Mouse (Mus musculus) lung, postnatal 25 days (tissue): ENCODE measurements around the gene Atp2c2.

ENCODE experiments used
- DNase-seq: peaks from one replicate; pipeline ENCODE4 v3.0.0; 2022; ENCODE audit warnings: low spot score

Atp2c2 gene

DNA sequence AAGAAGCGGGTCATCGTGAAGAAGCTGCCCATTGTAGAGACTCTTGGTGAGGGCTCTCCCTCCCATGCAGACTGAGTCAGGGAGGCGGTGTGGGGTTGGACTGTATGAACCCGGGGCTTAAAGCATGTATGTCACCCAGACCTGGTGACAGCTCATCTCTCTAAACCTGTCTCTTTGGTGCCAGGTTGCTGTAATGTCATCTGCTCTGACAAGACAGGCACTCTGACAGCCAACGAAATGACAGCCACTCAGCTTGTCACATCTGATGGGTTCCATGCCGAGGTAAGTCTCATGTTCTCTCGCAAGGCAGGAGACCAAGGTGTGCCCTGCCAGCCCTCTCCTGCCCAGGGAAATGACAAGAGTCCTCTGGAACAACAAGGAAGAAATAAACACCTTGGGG is 42.6 kb downstream of the Atp2c2 start:
- DNase-seq: no peak

DNA sequence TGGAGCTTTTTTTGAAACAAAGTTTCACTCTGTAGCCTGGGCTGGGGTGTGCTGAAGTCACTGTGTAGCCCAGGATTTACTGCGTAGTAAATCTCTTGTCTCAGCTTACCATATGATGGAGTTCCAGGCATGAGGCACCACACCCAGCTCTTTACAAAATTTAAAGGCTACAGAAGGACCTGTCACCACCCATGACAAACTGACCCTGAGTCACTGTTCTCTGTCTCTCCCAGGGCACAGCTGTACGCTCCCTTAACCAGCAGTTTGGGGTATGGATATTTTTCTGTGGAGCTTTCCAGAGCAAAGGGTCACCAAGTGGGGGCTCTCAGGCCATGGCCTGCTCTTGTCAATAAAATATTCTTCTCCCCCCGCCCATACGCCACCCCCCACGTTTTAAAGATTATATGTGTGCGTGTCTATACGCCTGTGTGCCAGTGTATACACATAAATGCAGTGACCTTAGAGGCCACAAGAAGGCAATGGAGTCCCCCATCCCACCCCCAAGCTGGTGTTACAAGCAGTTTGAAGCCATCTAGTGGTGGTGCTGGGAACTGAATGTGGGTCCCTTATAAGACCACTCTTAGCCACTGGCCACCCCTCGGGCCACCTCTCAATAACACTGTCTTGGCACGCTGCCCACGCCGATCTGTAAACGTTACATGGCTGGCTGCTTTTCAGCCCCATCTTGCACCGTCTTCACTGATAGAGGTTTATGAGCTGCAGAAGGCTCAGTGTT is 43.6 kb downstream of the Atp2c2 start:
- DNase-seq: peak; percentile 63

DNA sequence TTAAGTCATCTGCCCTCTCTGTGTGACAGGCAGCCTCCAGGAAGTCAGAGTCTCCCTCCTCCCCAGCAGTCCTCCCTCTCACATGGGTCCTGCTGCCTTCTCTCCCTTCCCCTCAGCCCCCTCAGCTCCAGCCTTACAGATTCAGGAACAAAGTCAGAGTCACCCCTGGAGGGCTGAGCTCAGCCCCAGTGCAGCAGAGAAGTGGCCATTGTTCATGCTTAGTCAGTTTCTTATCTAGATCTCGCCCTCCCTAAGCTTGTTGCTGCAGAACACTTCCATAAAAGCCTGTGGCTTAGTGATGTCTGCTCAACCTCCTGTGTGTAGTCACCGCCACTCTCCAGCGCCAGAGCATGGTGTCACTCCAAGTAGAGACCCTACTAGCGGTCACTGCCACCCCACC is 44.8 kb downstream of the Atp2c2 start:
- DNase-seq: no peak

DNA sequence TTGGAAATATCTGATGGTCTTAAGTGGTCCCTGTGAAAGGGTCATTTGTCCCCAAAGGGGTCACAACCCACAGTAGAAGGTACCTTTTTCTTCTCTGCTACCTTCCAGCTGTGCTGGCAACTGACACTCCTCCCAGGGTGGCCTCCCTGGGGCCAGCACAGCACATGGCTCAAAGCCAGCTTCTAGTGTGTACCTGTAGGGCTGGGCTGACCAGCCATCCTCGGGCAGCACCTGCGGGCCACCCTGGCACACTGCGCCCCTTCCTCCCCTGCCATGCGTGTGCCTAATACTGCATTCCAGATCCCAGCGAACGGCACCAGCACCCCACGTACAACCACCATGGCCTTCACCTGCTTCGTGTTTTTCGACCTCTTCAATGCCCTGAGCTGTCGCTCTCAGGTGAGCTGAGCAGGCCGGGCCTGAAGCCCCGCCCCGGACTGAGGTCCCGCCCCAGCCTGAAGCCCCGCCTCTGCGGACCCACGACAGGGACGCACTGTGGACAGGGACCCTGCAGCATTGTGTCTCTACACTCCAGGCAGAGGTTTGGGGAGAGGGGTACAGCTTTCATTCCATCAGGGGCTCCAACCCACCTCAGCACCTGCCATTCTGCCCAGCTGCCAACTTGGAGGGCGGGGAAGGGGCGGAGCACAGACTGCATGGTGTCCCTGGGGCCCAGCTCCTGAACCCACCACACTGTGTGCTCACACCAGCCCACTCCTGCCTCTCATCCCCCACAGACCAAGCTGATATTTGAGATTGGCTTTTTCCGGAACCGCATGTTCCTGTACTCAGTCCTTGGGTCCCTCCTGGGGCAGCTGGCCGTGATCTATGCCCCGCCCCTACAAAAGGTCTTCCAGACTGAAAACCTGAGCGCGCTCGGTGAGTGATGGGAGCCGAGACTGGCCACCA is 55.7 kb downstream of the Atp2c2 start:
- no peak for DNase-seq

DNA sequence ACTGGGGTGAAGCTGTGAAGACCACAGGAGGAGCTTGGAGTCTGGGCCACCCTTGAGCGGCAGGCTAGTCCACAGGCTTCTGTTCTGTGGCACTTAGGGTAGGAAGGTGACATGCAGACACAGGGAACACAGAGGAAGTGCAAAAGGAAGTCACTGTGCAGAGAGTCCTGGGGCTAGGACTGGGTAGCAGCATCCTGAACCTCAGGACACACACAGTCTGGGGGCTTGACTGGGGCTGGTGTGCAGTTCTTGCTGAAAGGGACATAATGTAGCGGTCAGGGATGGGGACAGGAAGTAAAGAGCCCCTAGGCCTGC is 56.3 kb downstream of the Atp2c2 start:
- DNase-seq: no peak

DNA sequence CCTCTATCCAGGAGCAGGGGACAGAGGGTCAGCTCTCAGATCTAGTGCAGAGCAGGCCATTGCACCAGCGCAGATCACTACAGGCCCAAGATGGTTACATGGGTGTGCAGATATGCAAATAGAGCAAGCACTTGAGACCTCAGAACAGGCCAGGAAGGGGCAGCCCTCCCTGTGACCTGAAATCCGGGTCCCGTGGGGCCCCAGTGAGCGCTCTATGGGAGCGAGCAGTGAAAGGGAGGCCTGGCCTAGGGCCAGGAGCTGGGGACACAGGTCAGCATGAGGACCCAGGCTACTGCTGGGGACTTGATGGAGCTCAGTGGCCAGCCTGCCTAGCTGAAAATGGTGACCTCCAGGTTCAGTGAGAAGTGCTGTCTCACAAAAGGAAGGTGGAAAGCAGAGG is 56.7 kb downstream of the Atp2c2 start:
- no peak for DNase-seq

DNA sequence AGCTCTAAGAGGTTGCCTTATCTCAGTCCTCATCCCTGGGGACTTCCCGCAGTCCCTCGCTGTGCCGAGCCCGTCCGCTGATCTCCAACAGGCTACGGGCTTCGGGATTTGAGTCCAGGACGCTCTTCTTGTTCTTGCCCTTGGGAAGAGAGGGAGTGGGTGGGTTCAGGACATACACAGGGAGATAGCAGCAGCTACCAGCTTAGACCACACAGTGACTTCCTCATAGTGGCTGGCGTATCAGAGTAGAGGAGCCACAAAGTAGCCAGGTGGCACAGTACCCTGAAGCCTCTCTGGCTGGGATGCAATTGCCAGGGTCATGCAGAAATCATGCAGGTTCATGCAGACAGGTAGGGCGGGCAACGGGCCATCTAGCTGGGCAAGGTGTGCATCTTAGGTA is 61.9 kb downstream of the Atp2c2 start:
- DNase-seq: no peak

DNA sequence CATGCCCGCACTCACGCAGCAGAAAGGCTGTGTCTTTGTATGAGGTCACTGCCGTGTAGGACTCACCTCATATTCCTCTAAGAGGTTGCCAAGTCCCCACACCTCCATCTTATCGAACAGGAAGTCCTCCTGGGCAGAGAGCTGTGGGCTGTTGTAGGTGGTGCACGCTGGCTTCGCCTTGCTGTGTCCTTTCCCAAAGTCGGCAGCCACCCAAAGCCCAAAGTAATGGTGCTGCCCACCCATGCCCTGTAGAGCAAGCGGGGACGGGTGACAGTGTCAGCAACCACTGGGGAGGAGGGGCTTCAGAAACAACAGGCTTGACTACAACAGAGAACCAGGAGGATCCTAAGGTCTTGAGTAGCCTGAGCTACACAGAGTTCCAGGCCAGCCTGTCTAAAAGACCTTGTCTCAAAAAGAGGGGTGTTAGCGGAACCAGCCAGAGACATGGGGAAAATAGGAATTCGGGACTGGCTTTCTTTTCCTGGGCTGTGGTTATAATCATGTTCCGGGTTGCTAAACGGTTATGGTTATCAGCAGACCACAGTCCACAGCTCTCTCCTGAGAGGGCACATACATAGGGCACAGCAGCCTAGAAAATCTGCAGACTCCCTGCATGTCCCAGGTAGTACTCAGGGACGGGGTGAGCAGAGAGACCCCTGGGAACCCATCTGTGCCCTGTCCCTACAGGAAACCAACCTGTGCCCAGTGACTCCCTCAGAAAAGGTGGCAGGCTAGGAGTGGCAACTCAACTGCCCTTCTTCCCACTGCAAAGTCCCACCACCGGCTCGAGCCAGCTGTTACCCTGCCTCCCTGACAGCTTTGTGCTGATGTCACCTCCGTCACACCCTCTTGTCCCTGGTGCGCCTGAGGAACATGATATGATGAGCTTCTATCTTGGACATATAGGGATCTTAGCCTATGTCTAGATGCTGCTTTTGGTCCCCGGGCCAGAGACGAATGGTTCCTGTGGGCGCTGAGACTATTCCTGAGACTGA is 62.7 kb downstream of the Atp2c2 start:
- DNase-seq: no peak

DNA sequence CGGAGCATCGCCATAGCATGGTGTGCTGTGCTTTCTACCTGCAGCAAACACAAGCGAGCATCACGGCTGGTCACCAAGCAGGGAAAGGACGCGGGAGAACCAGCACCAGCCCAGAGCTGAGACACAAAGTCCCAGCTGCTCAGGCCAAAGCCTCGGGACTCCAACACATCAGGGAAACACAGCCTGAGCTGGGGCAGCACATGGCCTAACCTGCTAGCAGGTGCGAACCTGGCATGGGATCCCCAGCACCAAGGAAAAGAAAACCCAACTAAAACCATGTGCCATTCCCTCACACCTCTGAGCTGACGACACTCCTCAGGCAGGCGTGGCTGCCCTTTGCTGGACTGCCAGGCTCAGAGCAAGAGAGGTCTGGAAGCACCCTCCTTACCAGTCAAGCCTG is 65.5 kb downstream of the Atp2c2 start:
- no peak for DNase-seq

DNA sequence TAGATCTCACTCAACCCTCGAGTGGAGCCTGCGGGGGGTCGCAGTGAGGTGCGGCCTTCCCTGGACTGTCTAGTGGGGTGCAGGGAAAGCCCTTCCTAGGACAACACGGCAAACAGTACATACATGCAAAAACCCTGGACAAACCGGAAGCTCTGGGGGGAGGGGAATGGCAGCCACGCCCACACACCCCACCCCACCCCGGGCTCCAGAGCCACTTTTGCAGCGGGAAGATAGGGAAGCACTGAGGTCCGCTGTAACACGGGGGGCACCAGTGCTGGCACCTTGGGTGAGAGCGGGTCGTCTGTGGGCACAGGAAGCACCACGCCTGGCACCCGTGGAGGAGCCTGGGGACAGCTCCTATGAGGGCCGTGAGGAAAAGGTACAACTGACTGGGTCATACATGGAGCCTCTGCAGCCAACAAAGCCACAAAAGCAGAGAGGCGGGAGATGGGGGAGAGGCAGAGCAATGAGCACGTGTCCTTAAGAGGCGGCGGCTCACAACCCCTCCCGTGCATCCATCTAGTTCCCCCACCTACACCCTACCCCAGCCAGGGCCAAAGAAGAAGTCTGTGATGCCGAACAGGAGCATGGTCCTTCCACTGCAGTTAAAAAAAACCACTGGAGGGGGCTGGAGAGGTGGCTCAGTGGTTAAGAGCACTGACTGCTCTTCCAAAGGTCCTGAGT is 66.1 kb downstream of the Atp2c2 start:
- DNase-seq: no peak

DNA sequence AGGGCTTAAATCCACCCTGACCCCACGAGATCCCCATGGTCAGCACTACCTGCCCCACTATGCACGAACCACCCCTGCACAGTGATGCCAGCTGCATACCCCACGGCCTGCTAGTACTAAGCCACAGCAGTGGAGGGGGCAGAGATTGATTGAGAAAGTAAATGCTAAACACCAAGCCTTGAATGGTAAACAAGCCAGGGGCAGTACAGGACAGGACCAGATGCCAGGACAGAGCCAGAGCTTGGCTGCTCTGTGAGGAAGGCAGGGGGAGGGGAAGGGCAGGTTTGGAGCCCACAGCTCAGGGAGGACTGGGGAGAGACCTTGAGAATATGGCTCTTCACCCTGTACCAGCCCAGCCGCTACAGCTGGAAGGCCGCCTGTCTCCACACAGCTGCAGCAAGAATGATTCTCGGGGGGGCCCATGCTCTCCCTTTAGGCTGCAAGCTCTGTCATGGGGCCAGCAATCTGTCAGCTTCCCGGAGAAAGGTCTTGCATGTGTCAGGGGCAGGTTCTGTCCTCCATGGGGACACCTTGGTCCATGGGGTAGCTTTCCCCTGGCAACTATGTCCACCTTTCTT is 76.9 kb downstream of the Atp2c2 start:
- no peak for DNase-seq

DNA sequence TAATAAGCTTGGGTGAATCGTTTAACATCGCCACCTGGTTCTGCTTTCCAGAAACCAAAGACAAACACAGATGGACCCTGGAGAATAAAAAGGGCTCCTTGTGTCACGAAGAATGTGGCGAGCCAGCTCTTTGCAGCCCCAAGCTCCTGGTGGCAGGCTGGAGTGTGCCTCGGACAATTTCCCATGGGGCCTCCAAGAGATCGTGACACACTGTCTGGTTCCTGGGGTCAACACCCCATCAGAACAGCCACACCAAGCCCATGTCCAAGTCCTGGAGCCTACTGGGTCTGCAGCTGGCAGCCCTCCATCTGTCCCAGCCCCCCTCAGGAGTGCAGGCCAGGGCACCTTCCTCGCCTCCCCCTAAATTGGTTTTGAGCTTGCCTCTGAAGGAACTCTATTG is 78.0 kb downstream of the Atp2c2 start:
- peak; percentile 22 for DNase-seq

DNA sequence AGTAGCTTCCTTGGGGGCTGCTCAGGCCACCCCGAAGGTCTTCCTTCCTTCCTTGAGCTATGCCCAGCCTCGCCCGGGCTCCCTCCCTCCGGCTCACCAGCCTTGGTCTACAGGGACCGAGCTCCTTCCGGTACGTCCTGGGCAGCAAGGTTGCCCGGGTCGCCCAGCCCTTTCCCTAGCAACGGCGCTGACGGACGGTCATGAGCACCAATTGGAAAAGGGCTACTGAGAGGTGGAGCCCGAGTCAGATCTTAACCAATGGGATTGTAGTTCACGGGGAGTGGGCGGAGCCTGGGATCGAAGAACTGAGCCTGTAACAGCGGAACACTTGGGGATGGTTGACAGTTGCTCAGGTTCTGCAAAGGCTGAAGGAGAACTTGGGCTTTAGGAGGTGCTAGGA is 78.5 kb downstream of the Atp2c2 start, which contains the start of gene Tldc1:
Gene Tldc1 (minus strand): TSS at position 154 of the 400 bp plus-strand sequence.
- peak; percentile 100 for DNase-seq

DNA sequence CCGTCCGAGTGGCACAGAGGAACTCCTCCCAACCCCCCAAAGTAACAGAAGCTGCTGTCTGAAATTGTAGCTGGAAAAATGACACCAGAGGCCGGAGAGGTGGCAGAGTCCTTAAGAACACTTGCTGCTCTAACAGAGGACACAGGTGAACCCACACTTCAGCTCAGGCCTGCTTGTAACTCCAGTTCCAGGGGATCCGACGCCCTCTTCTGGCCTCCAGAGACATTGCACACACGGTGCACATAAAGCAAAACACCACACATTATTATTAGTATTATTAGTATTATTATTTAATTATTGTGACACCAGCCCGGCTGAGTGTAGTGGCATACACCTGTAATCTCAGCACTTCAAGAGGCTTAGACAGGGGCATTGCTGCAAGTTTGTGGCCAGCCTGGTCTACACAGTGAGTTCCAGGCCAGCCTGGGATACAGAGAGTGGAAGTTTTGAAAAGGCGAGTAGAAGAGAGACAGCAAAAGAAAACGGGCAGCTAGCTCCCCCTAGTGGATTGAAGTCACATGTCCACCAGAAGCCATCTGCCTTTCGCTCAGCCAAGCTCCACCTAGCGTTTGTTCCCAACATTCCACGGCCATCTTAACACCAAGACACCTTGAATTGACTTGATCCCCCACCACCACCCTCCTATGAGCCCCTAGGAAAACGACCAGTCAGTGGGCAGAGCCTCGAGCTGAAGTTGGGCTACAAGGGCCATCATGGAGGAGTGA is 79.4 kb downstream of the Atp2c2 start:
- peak; percentile 90 for DNase-seq

DNA sequence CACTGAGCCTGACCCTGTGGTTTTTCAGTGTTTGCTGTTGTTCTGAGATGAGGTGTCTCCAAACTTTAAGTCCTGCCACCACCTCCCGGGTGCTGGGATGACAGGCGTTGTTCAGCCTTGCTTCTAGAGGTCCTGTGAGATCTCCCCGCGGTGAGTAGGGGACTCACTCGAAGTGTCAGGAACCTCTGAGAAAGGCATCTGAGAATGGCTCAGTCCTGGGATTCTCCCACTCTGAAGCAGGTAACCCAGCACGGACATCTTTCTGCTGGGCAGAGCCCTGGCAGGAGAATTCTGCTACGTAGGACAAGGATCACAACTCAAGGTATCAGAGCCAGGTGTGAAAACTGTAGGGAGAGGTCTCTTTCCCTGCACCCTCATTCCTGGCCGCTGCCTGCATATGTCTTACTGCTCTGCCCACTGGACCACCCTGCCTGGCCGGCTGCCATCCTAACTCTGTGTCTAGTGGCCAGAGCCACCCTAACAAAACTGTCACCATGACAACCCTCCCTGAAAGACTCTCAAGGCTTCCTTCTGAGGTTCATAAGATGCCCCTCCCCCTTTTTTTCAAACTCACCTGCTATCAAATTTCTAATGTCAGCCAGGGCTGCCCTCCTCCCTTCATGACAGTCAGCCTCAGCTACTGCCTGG is 80.7 kb downstream of the Atp2c2 start:
- DNase-seq: no peak

DNA sequence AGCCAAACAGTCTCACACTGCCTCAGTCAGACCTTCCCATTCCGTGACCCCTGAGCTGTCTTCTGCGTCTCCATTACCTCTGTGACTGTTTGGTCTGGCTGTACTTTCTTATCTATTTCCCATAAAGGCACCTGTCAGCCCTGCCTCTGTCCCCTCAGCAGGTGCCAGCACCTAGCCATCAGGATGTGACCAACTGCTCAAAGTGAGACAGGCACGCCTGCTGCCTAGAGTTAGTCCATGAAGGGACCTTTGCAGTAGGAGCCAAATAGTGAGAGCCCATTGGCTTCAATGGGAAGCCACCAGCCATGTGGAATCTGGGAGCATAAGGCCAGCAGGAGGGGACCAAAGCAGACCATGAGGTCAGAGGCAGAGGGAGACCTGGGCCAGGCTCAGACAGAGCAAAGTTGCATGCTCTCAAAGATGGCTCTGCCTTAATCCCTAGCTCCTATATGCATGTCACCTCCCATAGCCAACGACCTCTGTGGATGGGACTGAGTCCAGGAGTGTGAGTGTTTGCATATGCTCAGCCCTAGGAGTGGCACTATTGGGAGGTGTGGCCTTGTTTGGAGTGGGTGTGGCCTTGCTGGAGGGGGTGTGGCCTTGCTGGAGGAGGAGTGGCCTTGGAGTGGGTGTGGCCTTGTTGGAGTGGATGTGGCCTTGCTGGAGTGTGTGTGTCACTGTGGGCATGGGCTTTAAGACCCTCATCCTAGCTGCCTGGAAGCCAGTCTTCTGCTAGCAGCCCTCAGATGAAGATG is 81.5 kb downstream of the Atp2c2 start:
- peak; percentile 51 for DNase-seq

DNA sequence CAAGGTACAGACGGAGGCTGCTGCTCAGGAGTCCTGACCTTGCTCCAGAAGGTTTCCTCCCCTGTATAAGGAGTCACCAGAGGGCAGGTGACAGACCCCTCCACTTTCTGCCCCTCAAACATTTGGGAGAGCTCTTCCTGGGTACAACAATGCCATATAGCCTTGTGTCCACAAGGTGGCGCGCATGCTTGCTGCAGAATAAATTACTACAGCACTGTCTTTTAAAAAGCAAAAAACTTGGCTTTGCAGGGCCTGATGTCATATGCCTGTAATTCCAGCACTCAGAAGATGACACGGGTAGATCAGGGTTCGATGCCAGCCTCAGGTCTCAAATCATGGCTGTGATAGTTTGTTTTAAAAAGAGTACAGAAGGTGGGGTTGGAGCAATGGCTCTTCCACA is 82.9 kb downstream of the Atp2c2 start:
- DNase-seq: peak; percentile 78

DNA sequence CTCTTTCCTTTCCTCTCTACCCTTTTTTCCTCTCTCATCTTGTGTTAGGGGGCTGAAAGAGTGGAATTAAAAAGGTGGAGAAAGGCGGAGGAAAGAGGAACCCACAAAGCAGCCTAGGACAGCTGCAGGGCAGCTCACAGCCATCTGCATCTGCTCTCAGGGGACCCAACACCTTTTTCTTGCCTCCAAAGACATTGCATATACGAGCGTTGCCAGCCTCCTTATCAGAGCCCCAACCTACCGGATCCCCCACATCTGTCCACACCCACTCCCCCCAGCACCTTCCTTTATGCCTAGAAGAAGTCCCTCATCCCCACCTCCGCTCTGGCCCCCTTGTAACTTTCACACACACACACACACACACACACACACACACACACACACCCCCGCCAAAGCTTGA is 83.8 kb downstream of the Atp2c2 start:
- DNase-seq: no peak

DNA sequence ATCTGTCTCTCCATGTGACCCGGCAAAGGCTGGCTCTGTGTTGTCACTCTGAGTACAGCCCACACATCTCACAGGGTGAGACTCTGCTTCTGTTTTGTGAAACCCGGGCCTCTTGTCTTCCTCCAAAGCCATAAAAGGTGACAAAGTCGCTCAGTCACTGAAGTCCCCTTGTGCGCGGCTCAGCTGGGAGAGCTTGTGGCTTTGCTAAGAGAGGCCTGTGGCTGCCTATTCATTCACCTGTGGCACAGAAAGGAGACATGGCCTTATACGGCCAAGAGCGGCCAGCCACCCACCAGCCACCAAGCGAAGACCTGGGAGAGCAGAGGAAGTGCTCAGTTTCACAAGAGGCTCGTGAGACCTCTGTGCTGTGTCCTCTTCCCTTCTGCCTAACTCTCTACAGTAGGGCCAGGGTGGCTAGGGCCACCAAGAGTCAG is 84.3 kb downstream of the Atp2c2 start:
- peak; percentile 65 for DNase-seq
